Mouse (Mus musculus): ENCODE results near the gene Gabrp. TPM values are rescaled to one million over a fixed set of nuclear protein-coding genes. Genes with fewer than 3 reads are reported as not detected.

Gene Gabrp
- total and polyA plus RNA-seq, 2 experiments = 0.18 TPM; not detected in 1

DNA sequence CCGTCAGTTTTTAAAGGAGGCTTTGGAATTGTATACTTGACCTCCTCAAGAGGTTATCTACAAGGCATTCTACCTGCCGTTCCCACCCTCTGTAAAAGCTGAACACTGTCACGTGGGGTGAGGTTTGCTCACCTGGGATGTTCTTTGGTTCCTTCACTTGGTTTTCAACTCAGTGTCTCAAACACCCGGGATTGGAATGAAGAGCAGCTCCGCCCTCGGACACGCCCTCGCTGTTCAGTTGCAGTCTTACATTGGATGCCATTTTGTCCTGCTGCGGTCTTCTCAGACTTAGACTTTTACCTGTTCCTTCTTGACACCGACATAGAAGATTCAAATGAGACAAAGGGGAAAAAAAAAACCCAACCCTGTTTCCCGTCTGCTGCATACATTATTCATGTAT, 34.6 kb downstream of the Gabrp start:
- 50% methylated on average over 10 of the region's 11 CpGs for WGBS
- Histone ChIP-seq H3K27ac (replicated peaks; ENCODE audit: insufficient read depth, low read depth, low read length) (no peak overlapping the region), H3K79me2 (ENCODE audit: control insufficient read depth, insufficient read depth, low read length) (no peaks in the 10 kb centered on the region), H3K36me3 (ENCODE audit: control insufficient read depth, insufficient read depth, low read length) (no peaks in the 10 kb centered on the region), H3K9ac (ENCODE audit: low read depth, low read length) (no peak overlapping the region), H3K4me1 (ENCODE audit: control insufficient read depth, insufficient read depth, low read length) (no peaks in the 10 kb centered on the region), H3K4me3 (ENCODE audit: insufficient read depth, low read depth, low read length) (no peak overlapping the region), H3K27me3 (ENCODE audit: control insufficient read depth, insufficient read depth, low read length) (no peaks in the 10 kb centered on the region)
- no peak for DNase-seq (ENCODE audit: extremely low read depth, low read depth, low spot score)
- no peak for TF ChIP-seq POLR2A (IDR thresholded peaks at IDR 0.05; ENCODE audit: extremely low read depth, insufficient read depth, low read length)
- no peak for TF ChIP-seq CTCF (IDR thresholded peaks at IDR 0.05; ENCODE audit: low read depth, low read length)

DNA sequence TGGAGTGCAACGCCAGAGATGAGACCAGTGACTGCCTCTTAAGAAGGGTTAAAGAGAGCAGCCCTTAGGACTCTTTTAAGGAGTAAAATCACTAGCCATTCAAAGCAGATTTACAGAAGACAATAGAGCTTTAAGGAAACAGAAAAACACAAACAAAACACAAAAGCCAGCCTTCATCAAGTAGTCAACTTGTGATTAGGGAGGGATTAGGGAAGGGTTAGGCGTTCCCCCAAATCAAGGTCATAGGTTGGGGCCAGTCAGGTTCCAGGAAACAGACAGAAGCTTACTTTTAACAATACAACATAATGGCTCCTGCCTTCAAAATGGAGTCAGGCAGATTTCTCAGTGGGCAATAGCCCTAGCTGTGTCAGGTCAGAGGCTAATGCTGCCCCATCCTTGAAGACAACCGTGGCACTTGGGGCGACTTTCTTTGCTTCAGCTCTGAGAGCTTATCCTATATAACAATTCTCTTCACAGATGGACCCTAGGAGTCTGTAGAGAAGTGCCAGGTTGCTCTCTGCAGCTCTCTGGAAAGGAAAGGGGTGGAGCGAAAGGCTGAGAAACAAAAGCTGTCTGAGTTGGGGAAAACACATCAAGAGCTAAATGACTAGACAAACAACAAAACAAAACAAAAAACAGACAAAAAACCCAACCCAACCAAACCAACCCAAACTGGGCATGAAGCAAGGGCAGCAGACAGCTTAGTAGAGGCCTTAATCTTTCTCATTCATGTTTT, 41.2 kb downstream of the Gabrp start:
- Histone ChIP-seq H3K4me3 (ENCODE audit: insufficient read depth, low read depth, low read length) (no peak overlapping the region), H3K79me2 (ENCODE audit: control insufficient read depth, insufficient read depth, low read length) (no peaks in the 10 kb centered on the region), H3K36me3 (ENCODE audit: control insufficient read depth, insufficient read depth, low read length) (no peaks in the 10 kb centered on the region), H3K4me1 (ENCODE audit: control insufficient read depth, insufficient read depth, low read length) (no peaks in the 10 kb centered on the region), H3K27ac (replicated peaks; ENCODE audit: insufficient read depth, low read depth, low read length) (no peak overlapping the region), H3K9ac (ENCODE audit: low read depth, low read length) (no peak overlapping the region), H3K27me3 (ENCODE audit: control insufficient read depth, insufficient read depth, low read length) (no peaks in the 10 kb centered on the region; the same call in 1 of the 2 replicates)
- TF ChIP-seq CTCF (IDR thresholded peaks at IDR 0.05; ENCODE audit: low read depth, low read length) (no peak), POLR2A (IDR thresholded peaks at IDR 0.05; ENCODE audit: extremely low read depth, insufficient read depth, low read length) (no peak)
- no peak for DNase-seq (ENCODE audit: extremely low read depth, low read depth, low spot score)
- 80% methylated on average over 5 of the region's 5 CpGs for WGBS

DNA sequence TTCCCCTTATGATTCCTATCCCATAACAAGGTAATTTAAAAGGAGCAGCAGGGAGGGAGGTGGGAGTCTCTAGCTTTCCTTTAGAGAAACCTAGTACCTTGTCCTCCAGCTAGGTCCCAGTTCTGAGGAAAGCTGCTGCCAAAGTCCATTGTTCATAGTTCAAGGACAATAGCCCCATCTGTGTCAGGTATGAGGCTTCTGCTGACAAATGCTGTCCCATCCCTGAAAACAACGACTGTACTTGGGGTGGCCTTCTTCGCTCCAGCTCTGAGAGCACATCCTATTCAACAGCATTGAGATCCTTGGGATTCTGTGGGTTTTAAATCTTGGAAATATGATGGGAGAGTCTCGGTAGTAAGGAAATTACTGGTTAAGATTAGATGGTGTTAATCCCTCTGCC, 42.1 kb downstream of the Gabrp start:
- no peak overlapping the region for H3K4me3 ChIP-seq (ENCODE audit: insufficient read depth, low read depth, low read length)
- H3K4me1 ChIP-seq (ENCODE audit: control insufficient read depth, insufficient read depth, low read length) = no peaks in the 10 kb centered on the region
- WGBS = 76% methylated on average over 3 of the region's 3 CpGs
- TF ChIP-seq CTCF (IDR thresholded peaks at IDR 0.05; ENCODE audit: low read depth, low read length) (no peak), POLR2A (IDR thresholded peaks at IDR 0.05; ENCODE audit: extremely low read depth, insufficient read depth, low read length) (no peak)
- no peak for DNase-seq (ENCODE audit: extremely low read depth, low read depth, low spot score)
- H3K27me3 ChIP-seq (ENCODE audit: control insufficient read depth, insufficient read depth, low read length) = no peaks in the 10 kb centered on the region; the same call in 1 of the 2 replicates
- H3K79me2 ChIP-seq (ENCODE audit: control insufficient read depth, insufficient read depth, low read length) = no peaks in the 10 kb centered on the region
- no peak overlapping the region for H3K9ac ChIP-seq (ENCODE audit: low read depth, low read length)
- H3K27ac ChIP-seq (replicated peaks; ENCODE audit: insufficient read depth, low read depth, low read length) = no peak overlapping the region
- no peaks in the 10 kb centered on the region for H3K36me3 ChIP-seq (ENCODE audit: control insufficient read depth, insufficient read depth, low read length)

DNA sequence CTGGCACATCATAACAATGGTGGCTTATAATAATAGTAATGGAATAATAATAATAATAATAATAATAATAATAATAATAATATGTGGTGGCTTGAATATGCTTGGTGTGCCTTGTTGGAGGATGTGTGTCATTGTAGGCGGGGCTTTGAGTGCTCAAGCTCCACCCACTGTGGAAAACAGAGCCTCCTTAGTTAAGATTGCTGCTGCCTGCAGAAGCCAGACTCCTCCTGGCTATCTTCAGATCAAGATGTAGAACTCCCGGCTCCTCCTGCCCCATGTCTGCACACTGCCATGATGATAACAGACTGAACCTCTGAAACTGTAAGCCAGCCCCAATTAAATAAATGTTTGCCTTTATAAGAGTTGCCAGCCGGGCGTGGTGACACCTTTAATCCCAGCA, 44.2 kb downstream of the Gabrp start:
- Histone ChIP-seq H3K4me1 (ENCODE audit: control insufficient read depth, insufficient read depth, low read length) (no peaks in the 10 kb centered on the region), H3K79me2 (ENCODE audit: control insufficient read depth, insufficient read depth, low read length) (no peaks in the 10 kb centered on the region), H3K36me3 (ENCODE audit: control insufficient read depth, insufficient read depth, low read length) (no peaks in the 10 kb centered on the region), H3K4me3 (ENCODE audit: insufficient read depth, low read depth, low read length) (no peak overlapping the region), H3K27me3 (ENCODE audit: control insufficient read depth, insufficient read depth, low read length) (no peaks in the 10 kb centered on the region; the same call in 1 of the 2 replicates), H3K27ac (replicated peaks; ENCODE audit: insufficient read depth, low read depth, low read length) (no peak overlapping the region), H3K9ac (ENCODE audit: low read depth, low read length) (no peak overlapping the region)
- 87% methylated on average over 4 of the region's 4 CpGs for WGBS
- TF ChIP-seq POLR2A (IDR thresholded peaks at IDR 0.05; ENCODE audit: extremely low read depth, insufficient read depth, low read length) (no peak), CTCF (IDR thresholded peaks at IDR 0.05; ENCODE audit: low read depth, low read length) (no peak)
- no peak for DNase-seq (ENCODE audit: extremely low read depth, low read depth, low spot score)

DNA sequence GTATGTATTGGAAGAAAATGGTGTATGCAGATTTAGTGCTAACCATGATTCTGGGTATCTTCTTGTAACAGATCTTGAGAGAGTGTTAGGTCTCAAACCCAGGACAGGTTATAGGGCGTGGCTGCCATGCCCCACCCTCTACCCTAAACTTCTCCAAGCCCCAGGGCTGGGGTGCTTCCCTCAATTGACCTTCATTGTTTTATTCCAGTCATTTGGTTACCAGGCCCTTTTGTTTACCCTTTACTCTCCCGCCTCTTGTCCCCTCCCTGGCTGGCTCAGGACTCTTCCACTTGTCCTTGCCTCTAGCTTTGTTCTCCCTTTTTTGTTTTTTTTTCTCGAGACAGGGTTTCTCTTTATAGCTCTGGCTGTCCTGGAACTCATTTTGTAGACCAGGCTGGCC, 45.2 kb downstream of the Gabrp start:
- H3K27me3 ChIP-seq (ENCODE audit: control insufficient read depth, insufficient read depth, low read length) = no peaks in the 10 kb centered on the region; the same call in 1 of the 2 replicates
- no peaks in the 10 kb centered on the region for H3K36me3 ChIP-seq (ENCODE audit: control insufficient read depth, insufficient read depth, low read length)
- H3K4me1 ChIP-seq (ENCODE audit: control insufficient read depth, insufficient read depth, low read length) = no peaks in the 10 kb centered on the region
- H3K79me2 ChIP-seq (ENCODE audit: control insufficient read depth, insufficient read depth, low read length) = no peaks in the 10 kb centered on the region
- no peak overlapping the region for H3K27ac ChIP-seq (replicated peaks; ENCODE audit: insufficient read depth, low read depth, low read length)
- 67% methylated on average over 3 of the region's 3 CpGs for whole genome bisulfite sequencing
- H3K4me3 ChIP-seq (ENCODE audit: insufficient read depth, low read depth, low read length) = no peak overlapping the region
- TF ChIP-seq CTCF (IDR thresholded peaks at IDR 0.05; ENCODE audit: low read depth, low read length) (no peak), POLR2A (IDR thresholded peaks at IDR 0.05; ENCODE audit: extremely low read depth, insufficient read depth, low read length) (no peak)
- no peak overlapping the region for H3K9ac ChIP-seq (ENCODE audit: low read depth, low read length)
- DNase-seq (ENCODE audit: extremely low read depth, low read depth, low spot score) = no peak

- Histone ChIP-seq H3K9ac (ENCODE audit: low read depth, low read length) (no peak overlapping the region), H3K36me3 (ENCODE audit: control insufficient read depth, insufficient read depth, low read length) (no peaks in the 10 kb centered on the region), H3K4me3 (ENCODE audit: insufficient read depth, low read depth, low read length) (no peak overlapping the region), H3K4me1 (ENCODE audit: control insufficient read depth, insufficient read depth, low read length) (no peaks in the 10 kb centered on the region), H3K27ac (replicated peaks; ENCODE audit: insufficient read depth, low read depth, low read length) (no peak overlapping the region), H3K79me2 (ENCODE audit: control insufficient read depth, insufficient read depth, low read length) (no peaks in the 10 kb centered on the region), H3K27me3 (ENCODE audit: control insufficient read depth, insufficient read depth, low read length) (no peaks in the 10 kb centered on the region; the same call in 1 of the 2 replicates)
- TF ChIP-seq POLR2A (IDR thresholded peaks at IDR 0.05; ENCODE audit: extremely low read depth, insufficient read depth, low read length) (no peak), CTCF (IDR thresholded peaks at IDR 0.05; ENCODE audit: low read depth, low read length) (no peak)
- no peak for DNase-seq (ENCODE audit: extremely low read depth, low read depth, low spot score)
- WGBS = 67% methylated on average over 2 of the region's 2 CpGs
Observed at GRCm38 (mm10) chr11:33529576-33529975, 49.2 kb downstream of the Gabrp start.

All from liver, adult 2 months (tissue).